Mouse (Mus musculus): Measurements from ENCODE around the gene Atoh1. TPM values are rescaled to one million over a fixed set of nuclear protein-coding genes. Genes with fewer than 3 reads are reported as not detected.

The Atoh1 gene
- not detected in 2 replicates for polyA plus RNA-seq (2016; fragmentation: Nextera tagmentation; extraction: Ambion mirVana)

- H3K4me2 ChIP-seq, result peak within 1 kb of the TSS; percentile 56
- WGBS (ENCODE audit: insufficient replicate concordance), result under 1% methylated on average over 34 of the region's 34 CpGs
- H3K9ac ChIP-seq, result no peak within 1 kb of the TSS
- H3K4me1 ChIP-seq, result peaks cover 6% of the 10 kb centered on the region; the same call in 1 of the 2 replicates
- H3K27ac ChIP-seq, result no peak within 1 kb of the TSS
- peaks cover 65% of the 10 kb centered on the region for H3K27me3 ChIP-seq (replicated peaks)
- peak within 1 kb of the TSS; percentile 15 for H3K4me3 ChIP-seq
- no peaks in the 10 kb centered on the region for H3K9me3 ChIP-seq (replicated peaks)
- H3K36me3 ChIP-seq, result no peaks in the 10 kb centered on the region
- no peak for ATAC-seq
These were observed at the start of gene Atoh1 for GRCm38 (mm10) chr6:64728499-64729198. TSS of gene Atoh1 (plus strand) at chr6:64729125.

- H3K27me3 ChIP-seq (replicated peaks), result peaks cover 11% of the 10 kb centered on the region
- no peak overlapping the region for H3K27ac ChIP-seq
- 21% methylated on average over 9 of the region's 9 CpGs for WGBS (ENCODE audit: insufficient replicate concordance)
- no peak overlapping the region for H3K4me2 ChIP-seq
- H3K36me3 ChIP-seq, result no peaks in the 10 kb centered on the region
- no peaks in the 10 kb centered on the region for H3K9me3 ChIP-seq (replicated peaks)
- no peak overlapping the region for H3K9ac ChIP-seq
- H3K4me1 ChIP-seq, result no peaks in the 10 kb centered on the region
- no peak for ATAC-seq
- no peak overlapping the region for H3K4me3 ChIP-seq
These were observed 45.0 kb upstream of the Atoh1 start for GRCm38 (mm10) chr6:64683974-64684373.

- Histone ChIP-seq H3K9me3 (replicated peaks) (no peaks in the 10 kb centered on the region), H3K4me1 (no peaks in the 10 kb centered on the region), H3K4me3 (no peak overlapping the region), H3K4me2 (no peak overlapping the region), H3K9ac (no peak overlapping the region), H3K27ac (no peak overlapping the region), H3K27me3 (replicated peaks) (peaks cover 11% of the 10 kb centered on the region), H3K36me3 (no peaks in the 10 kb centered on the region)
- ATAC-seq, result no peak
- 2% methylated on average over 5 of the region's 5 CpGs for WGBS (ENCODE audit: insufficient replicate concordance)
These were observed 44.0 kb upstream of the Atoh1 start for GRCm38 (mm10) chr6:64684973-64685372.

GRCm38 (mm10) chr6:64688181-64688944 is 40.6 kb upstream of the Atoh1 start:
- ATAC-seq, result no peak
- H3K9ac ChIP-seq, result no peak overlapping the region
- no peak overlapping the region for H3K4me2 ChIP-seq
- peaks cover 11% of the 10 kb centered on the region for H3K27me3 ChIP-seq (replicated peaks)
- 13% methylated on average over 19 of the region's 19 CpGs for WGBS (ENCODE audit: insufficient replicate concordance)
- H3K4me3 ChIP-seq, result no peak overlapping the region
- H3K36me3 ChIP-seq, result no peaks in the 10 kb centered on the region
- no peaks in the 10 kb centered on the region for H3K4me1 ChIP-seq
- H3K9me3 ChIP-seq (replicated peaks), result no peaks in the 10 kb centered on the region
- no peak overlapping the region for H3K27ac ChIP-seq

- H3K9me3 ChIP-seq (replicated peaks), result no peaks in the 10 kb centered on the region
- no peak overlapping the region for H3K4me3 ChIP-seq
- no peaks in the 10 kb centered on the region for H3K4me1 ChIP-seq
- no peaks in the 10 kb centered on the region for H3K36me3 ChIP-seq
- H3K27ac ChIP-seq, result no peak overlapping the region
- no peak overlapping the region for H3K9ac ChIP-seq
- no peaks in the 10 kb centered on the region for H3K27me3 ChIP-seq (replicated peaks)
- ATAC-seq, result no peak
- WGBS (ENCODE audit: insufficient replicate concordance), result 49% methylated on average over 7 of the region's 7 CpGs
- H3K4me2 ChIP-seq, result no peak overlapping the region
These were observed 34.2 kb upstream of the Atoh1 start for GRCm38 (mm10) chr6:64694688-64695087.

GRCm38 (mm10) chr6:64703659-64704058 is 25.3 kb upstream of the Atoh1 start:
- ATAC-seq, result no peak
- Histone ChIP-seq H3K9ac (no peak overlapping the region), H3K4me1 (no peaks in the 10 kb centered on the region), H3K27me3 (replicated peaks) (no peaks in the 10 kb centered on the region), H3K4me2 (no peak overlapping the region), H3K36me3 (no peaks in the 10 kb centered on the region), H3K27ac (no peak overlapping the region), H3K4me3 (no peak overlapping the region), H3K9me3 (replicated peaks) (no peaks in the 10 kb centered on the region)
- 66% methylated on average over 2 of the region's 2 CpGs for WGBS (ENCODE audit: insufficient replicate concordance)

- Histone ChIP-seq H3K4me1 (peaks cover 6% of the 10 kb centered on the region; the same call in 1 of the 2 replicates), H3K9ac (no peak overlapping the region), H3K36me3 (no peaks in the 10 kb centered on the region), H3K27ac (no peak overlapping the region), H3K4me3 (peak overlapping the region; percentile 15), H3K27me3 (replicated peaks) (peaks cover 58% of the 10 kb centered on the region), H3K4me2 (peak overlapping the region; percentile 56), H3K9me3 (replicated peaks) (no peaks in the 10 kb centered on the region)
- 1% methylated on average over 29 of the region's 29 CpGs for WGBS (ENCODE audit: insufficient replicate concordance)
- peak; percentile 32; the same call in 1 of the 2 replicates for ATAC-seq
These were observed 1.0 kb upstream of the Atoh1 start for GRCm38 (mm10) chr6:64727751-64728403.

GRCm38 (mm10) chr6:64729231-64730011 is 496 bp downstream of the Atoh1 start:
- H3K36me3 ChIP-seq, result no peaks in the 10 kb centered on the region
- ATAC-seq, result 0 out of 2 replicates have a peak, but pooled peaks have one; percentile 18
- H3K27ac ChIP-seq, result no peak overlapping the region
- peaks cover 73% of the 10 kb centered on the region for H3K27me3 ChIP-seq (replicated peaks)
- H3K4me1 ChIP-seq, result peaks cover 6% of the 10 kb centered on the region; the same call in 1 of the 2 replicates
- under 1% methylated on average over 53 of the region's 53 CpGs for WGBS (ENCODE audit: insufficient replicate concordance)
- no peaks in the 10 kb centered on the region for H3K9me3 ChIP-seq (replicated peaks)
- peak overlapping the region; percentile 56 for H3K4me2 ChIP-seq
- H3K4me3 ChIP-seq, result peak overlapping the region; percentile 15
- H3K9ac ChIP-seq, result no peak overlapping the region

- no peak overlapping the region for H3K9ac ChIP-seq
- no peak overlapping the region for H3K27ac ChIP-seq
- H3K4me1 ChIP-seq, result peaks cover 10% of the 10 kb centered on the region; the same call in 1 of the 2 replicates
- WGBS (ENCODE audit: insufficient replicate concordance), result 2% methylated on average over 19 of the region's 19 CpGs
- H3K27me3 ChIP-seq (replicated peaks), result peaks cover 79% of the 10 kb centered on the region
- H3K4me3 ChIP-seq, result peak overlapping the region; percentile 15; the same call in 1 of the 2 replicates
- no peak for ATAC-seq
- peak overlapping the region; percentile 56 for H3K4me2 ChIP-seq
- no peaks in the 10 kb centered on the region for H3K9me3 ChIP-seq (replicated peaks)
- H3K36me3 ChIP-seq, result no peaks in the 10 kb centered on the region
These were observed 1.1 kb downstream of the Atoh1 start for GRCm38 (mm10) chr6:64730030-64730429.

GRCm38 (mm10) chr6:64730506-64731020 is 1.6 kb downstream of the Atoh1 start:
- no peak overlapping the region for H3K9ac ChIP-seq
- no peak overlapping the region for H3K4me3 ChIP-seq
- no peaks in the 10 kb centered on the region for H3K36me3 ChIP-seq
- H3K27me3 ChIP-seq (replicated peaks), result peaks cover 84% of the 10 kb centered on the region
- no peak overlapping the region for H3K27ac ChIP-seq
- no peak for ATAC-seq
- no peak overlapping the region for H3K4me2 ChIP-seq
- peaks cover 10% of the 10 kb centered on the region; the same call in 1 of the 2 replicates for H3K4me1 ChIP-seq
- no peaks in the 10 kb centered on the region for H3K9me3 ChIP-seq (replicated peaks)
- WGBS (ENCODE audit: insufficient replicate concordance), result 10% methylated on average over 14 of the region's 14 CpGs

- no peak overlapping the region for H3K4me2 ChIP-seq
- 11% methylated on average over 7 of the region's 7 CpGs for WGBS (ENCODE audit: insufficient replicate concordance)
- H3K4me3 ChIP-seq, result no peak overlapping the region
- H3K4me1 ChIP-seq, result peaks cover 10% of the 10 kb centered on the region; the same call in 1 of the 2 replicates
- H3K27me3 ChIP-seq (replicated peaks), result peaks cover 89% of the 10 kb centered on the region
- H3K27ac ChIP-seq, result no peak overlapping the region
- H3K9ac ChIP-seq, result no peak overlapping the region
- ATAC-seq, result no peak
- H3K36me3 ChIP-seq, result no peaks in the 10 kb centered on the region
- no peaks in the 10 kb centered on the region for H3K9me3 ChIP-seq (replicated peaks)
These were observed 2.2 kb downstream of the Atoh1 start for GRCm38 (mm10) chr6:64731126-64731525.
